Mouse (Mus musculus) kidney, postnatal 0 days (tissue): ENCODE results near the gene Ascl3. TPM values are rescaled to one million over a fixed set of nuclear protein-coding genes. Genes with fewer than 3 reads are reported as not detected.
A peak's percentile ranks its signal among the peaks of the same experiment; 100 is the strongest.

ENCODE experiments used
- ATAC-seq: fragments of 200-750 bp; cut with Nextera tagmentation; replicated peaks from 2 replicates; pipeline ENCODE4 v1.8.0; 2017; ENCODE audit warnings: low read depth, moderate number of reproducible peaks, moderate TSS enrichment, moderate library complexity; ENCODE audit not compliant: low FRiP score
- DNase-seq: peaks from one replicate; pipeline ENCODE4 v3.0.0-alpha.2; 2016; ENCODE audit warnings: low spot score
- H3K27ac ChIP-seq: fragments of 300-500 bp; sonication (generic); 2 replicates; pipeline ENCODE4 v1.5.1; 2014; ENCODE audit warnings: mild to moderate bottlenecking
- H3K27me3 ChIP-seq: fragments of 300-500 bp; sonication (generic); 2 replicates; pipeline ENCODE4 v1.6.1; 2014; ENCODE audit warnings: low read length, mixed read lengths; ENCODE audit not compliant: insufficient read depth
- H3K36me3 ChIP-seq: fragments of 300-500 bp; sonication (generic); 2 replicates; pipeline ENCODE4 v1.6.1; 2014; ENCODE audit warnings: low read length, mixed read lengths; ENCODE audit not compliant: insufficient read depth
- H3K4me1 ChIP-seq: fragments of 300-500 bp; sonication (generic); replicated peaks from 2 replicates; pipeline ENCODE4 v1.6.1; 2014; ENCODE audit warnings: antibody characterized with exemption, low read length, mixed read lengths; ENCODE audit not compliant: insufficient read depth
- H3K4me2 ChIP-seq: fragments of 300-500 bp; sonication (generic); 2 replicates; pipeline ENCODE4 v1.6.1; 2014; ENCODE audit warnings: mild to moderate bottlenecking, low read length, moderate library complexity, mixed read lengths
- H3K4me3 ChIP-seq: fragments of 300-500 bp; sonication (generic); replicated peaks from 2 replicates; pipeline ENCODE4 v1.5.1; 2014; ENCODE audit warnings: low read depth, low read length
- H3K9ac ChIP-seq: fragments of 300-500 bp; sonication (generic); 2 replicates; pipeline ENCODE4 v1.6.1; 2014; ENCODE audit warnings: low read depth, low read length
- H3K9me3 ChIP-seq: fragments of 300-500 bp; sonication (generic); replicated peaks from 2 replicates; pipeline ENCODE4 v1.6.1; 2016; ENCODE audit warnings: low read length, inconsistent platforms, mixed read lengths
- CTCF ChIP-seq: IDR thresholded peaks from 2 replicates; pipeline ENCODE4 v1.5.1; 2016; ENCODE audit warnings: antibody characterized with exemption, low read depth, mild to moderate bottlenecking, moderate library complexity
- WGBS: fragments of 180-500 bp; shearing (Covaris S2); extraction: QIAGEN DNeasy Blood & Tissue Kit; methylation state at CpG from one replicate; pipeline ENCODE4 v1.1.7; 2014; 5-methylcytosine and 5-hydroxymethylcytosine counted together
- polyA plus RNA-seq: library from polyadenylated mRNA; unstranded; fragments of >200 nt; fragmentation: Nextera tagmentation; extraction: Ambion mirVana; gene quantifications from 2 replicates; pipeline ENCODE4 v1.2.1, GENCODE M21; 2015

The Ascl3 gene
- polyA plus RNA-seq = 0.61 and 0.68 TPM in 2 replicates

DNA sequence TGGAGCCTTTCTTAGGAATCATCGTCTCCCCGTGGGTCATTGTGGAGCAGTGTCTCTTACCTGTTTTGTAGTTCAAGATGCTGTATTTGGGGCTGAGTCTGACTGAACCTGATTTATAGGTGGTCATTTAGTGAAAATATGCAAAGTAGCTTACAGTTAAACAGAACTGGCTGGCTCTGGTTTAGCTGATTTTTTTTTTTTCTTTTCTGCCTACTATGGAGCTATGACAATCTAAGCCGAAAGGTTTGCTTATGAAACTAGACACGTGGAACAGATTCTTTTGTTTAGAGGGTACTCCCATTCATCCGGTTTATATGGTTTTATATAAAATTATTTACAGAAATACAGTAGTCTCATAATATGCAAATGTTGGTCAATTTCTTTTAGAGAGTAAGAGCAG, at the start of gene Ascl3:
Gene Ascl3 (minus strand): TSS at position 101 of the 400 bp plus-strand sequence.
- no peak for DNase-seq
- H3K4me1 ChIP-seq = no peaks in the 10 kb centered on the region; the same call in 1 of the 2 replicates
- ATAC-seq = no peak
- no peak within 1 kb of the TSS for H3K9ac ChIP-seq
- 86% methylated on average over 5 of the region's 5 CpGs for WGBS
- H3K27me3 ChIP-seq = no peaks in the 10 kb centered on the region
- TF ChIP-seq CTCF = no peak
- no peak within 1 kb of the TSS for H3K27ac ChIP-seq
- H3K4me2 ChIP-seq = no peak within 1 kb of the TSS
- peaks cover 8% of the 10 kb centered on the region; the same call in 1 of the 2 replicates for H3K36me3 ChIP-seq
- no peaks in the 10 kb centered on the region for H3K9me3 ChIP-seq
- no peak within 1 kb of the TSS for H3K4me3 ChIP-seq

DNA sequence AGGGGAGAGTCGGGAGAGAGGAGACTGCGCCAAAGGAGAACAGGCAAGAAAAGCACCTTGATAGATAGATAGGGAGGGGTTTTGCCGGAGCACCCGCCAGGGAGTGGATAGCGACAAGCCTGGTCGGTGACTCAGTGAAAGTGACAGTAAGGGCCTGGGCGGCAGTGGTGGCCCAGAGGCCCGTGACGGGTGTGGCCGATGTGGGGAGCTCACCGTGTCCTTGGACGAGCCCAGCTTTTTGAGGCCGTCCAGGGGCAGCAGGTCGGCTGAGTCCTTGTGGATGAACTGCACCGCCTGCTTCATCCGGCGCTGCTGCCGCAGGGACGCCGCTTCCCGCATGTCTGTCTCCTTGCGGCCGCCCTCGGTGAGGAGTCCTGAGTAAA, 49.6 kb upstream of the Ascl3 start:
- WGBS = under 1% methylated on average over 24 of the region's 24 CpGs
- Histone ChIP-seq H3K27me3 (peaks cover 24% of the 10 kb centered on the region), H3K27ac (no peak overlapping the region), H3K9ac (peak overlapping the region; percentile 40; the same call in 1 of the 2 replicates), H3K4me1 (no peaks in the 10 kb centered on the region; the same call in 1 of the 2 replicates), H3K4me3 (peak overlapping the region; percentile 45), H3K36me3 (no peaks in the 10 kb centered on the region), H3K4me2 (peak overlapping the region; percentile 91), H3K9me3 (no peaks in the 10 kb centered on the region)
- TF ChIP-seq CTCF = no peak
- no peak for DNase-seq
- peak; percentile 55 for ATAC-seq

DNA sequence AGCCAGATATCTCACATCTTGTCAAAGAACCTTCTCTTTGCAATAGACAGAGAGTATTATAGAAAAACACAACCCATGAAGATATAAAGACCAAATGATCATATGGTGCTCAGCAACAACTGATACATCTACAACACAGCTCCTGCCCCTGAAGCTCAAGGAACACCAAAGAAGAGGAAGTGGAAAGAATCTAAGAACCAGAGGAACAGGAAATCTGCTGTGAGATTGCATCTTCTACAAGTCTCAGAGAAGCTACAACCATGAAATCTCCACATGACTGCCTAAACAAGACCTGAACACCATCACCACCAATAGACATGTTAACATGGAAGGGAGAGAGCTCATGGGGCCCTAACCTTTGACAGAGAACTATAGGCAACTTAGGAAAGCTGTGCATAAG, 40.7 kb upstream of the Ascl3 start:
- no peaks in the 10 kb centered on the region for H3K27me3 ChIP-seq

DNA sequence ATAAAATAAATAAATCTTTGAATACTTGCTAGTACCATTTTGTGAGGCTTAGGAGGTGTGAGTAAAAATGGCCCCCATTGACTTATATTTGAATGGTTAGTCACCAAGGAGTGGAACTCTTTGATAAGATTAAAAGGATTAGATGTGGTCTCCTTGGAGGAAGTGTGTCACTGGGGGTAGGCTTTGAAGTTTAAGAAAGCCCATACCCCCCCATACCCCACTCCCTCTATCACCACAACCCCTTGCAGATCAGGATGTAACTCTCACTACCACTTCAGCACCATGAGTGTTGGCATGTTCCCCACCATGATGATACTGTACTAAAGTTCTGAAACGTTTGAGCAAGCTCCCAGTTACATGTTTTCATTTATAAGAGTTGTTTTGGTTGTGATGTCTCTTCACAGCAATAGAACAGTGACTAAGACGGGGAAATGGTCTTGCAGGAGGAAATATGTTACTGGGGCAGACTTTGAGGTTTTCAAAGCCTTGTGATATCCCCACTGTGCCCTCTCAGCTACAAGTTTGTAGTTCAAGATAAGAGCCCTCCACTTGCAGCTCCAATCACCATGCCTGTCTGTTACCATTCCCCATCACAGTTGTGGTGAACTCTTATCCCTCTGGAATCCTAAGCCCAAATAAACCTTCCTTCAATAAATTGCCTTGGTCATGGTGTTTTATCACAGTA, 37.3 kb upstream of the Ascl3 start:
- DNase-seq (no peak), ATAC-seq (no peak)
- no peak for TF ChIP-seq CTCF
- Histone ChIP-seq H3K4me2 (no peak overlapping the region), H3K4me3 (no peak overlapping the region), H3K9me3 (no peaks in the 10 kb centered on the region), H3K9ac (no peak overlapping the region), H3K27ac (no peak overlapping the region), H3K27me3 (no peaks in the 10 kb centered on the region), H3K4me1 (no peaks in the 10 kb centered on the region), H3K36me3 (no peaks in the 10 kb centered on the region)
- 61% methylated on average over 2 of the region's 2 CpGs for WGBS

More for the DNA sequence above, 40.7 kb upstream of the Ascl3 start:
- ATAC-seq = no peak
- Histone ChIP-seq H3K4me3 (no peak overlapping the region), H3K4me1 (no peaks in the 10 kb centered on the region), H3K9me3 (no peaks in the 10 kb centered on the region), H3K36me3 (no peaks in the 10 kb centered on the region), H3K9ac (no peak overlapping the region), H3K27ac (no peak overlapping the region), H3K4me2 (no peak overlapping the region)
- TF ChIP-seq CTCF = no peak
- no peak for DNase-seq

DNA sequence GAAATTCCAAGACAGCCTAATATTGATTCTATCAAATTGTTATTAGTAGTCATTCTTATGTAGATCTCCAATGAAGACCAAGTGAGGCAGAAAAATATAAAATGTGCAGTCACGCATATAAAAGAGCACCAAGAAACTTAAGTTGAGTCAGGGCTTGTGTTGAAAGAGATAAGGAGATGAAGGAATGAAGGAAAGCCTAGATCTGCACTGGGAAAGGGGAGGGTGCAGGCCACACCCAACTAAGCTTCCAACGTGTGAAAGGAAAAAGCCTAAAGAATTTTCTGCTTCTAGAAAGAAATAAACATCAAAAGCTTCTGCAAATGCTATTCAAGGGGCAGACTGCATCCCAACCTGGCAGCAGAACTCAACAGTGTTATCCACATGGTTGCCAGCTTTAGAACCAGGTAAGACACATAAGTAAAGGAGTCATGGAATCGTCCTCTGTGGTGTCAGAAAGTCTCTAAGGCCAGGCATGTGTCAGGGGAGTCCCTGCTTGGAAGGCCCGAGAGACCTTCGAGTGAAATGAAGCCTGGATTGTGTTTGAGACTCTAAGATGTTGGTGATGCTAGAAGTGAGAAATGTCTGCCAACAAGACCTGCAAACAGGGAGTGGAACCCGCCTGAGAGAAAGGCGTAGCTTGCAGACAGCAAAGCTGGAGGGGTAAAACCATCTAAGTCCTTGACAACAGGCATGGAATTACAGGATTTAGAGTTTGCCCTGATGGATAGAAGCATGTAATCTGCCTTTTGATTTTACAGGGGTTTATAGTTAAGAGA, 36.2 kb upstream of the Ascl3 start:
- no peaks in the 10 kb centered on the region for H3K36me3 ChIP-seq
- WGBS = 81% methylated on average over 7 of the region's 7 CpGs
- DNase-seq (no peak), ATAC-seq (no peak)
- no peak overlapping the region for H3K4me2 ChIP-seq
- no peak for TF ChIP-seq CTCF
- H3K4me3 ChIP-seq = no peak overlapping the region
- no peaks in the 10 kb centered on the region for H3K4me1 ChIP-seq
- H3K27me3 ChIP-seq = no peaks in the 10 kb centered on the region
- H3K27ac ChIP-seq = no peak overlapping the region
- H3K9me3 ChIP-seq = no peaks in the 10 kb centered on the region
- H3K9ac ChIP-seq = no peak overlapping the region

DNA sequence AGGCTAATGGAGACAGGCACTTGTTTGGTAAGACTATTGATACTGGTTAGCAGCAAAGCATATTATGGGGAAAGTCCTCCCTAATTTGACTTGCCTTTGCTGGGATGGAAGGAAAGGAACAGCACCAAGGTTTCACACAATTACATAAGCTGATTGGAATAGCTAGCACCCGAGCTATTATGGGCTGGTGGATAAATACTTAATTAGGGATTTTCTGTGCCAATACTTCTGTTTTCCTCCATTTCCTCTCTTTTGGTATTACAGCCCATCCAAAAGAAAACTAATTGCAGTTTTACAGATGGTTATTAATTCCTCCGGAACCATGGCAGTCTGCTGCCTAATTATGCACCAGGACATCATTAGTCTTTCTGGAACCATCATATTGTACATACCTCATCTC, 32.5 kb upstream of the Ascl3 start:
- DNase-seq = no peak
- no peak overlapping the region for H3K4me2 ChIP-seq
- 77% methylated on average over 2 of the region's 2 CpGs for WGBS
- no peak overlapping the region for H3K27ac ChIP-seq
- no peaks in the 10 kb centered on the region for H3K27me3 ChIP-seq
- no peaks in the 10 kb centered on the region for H3K9me3 ChIP-seq
- H3K4me1 ChIP-seq = no peaks in the 10 kb centered on the region
- H3K4me3 ChIP-seq = no peak overlapping the region
- no peak for ATAC-seq
- no peak overlapping the region for H3K9ac ChIP-seq
- H3K36me3 ChIP-seq = no peaks in the 10 kb centered on the region
- TF ChIP-seq CTCF = no peak
